Mouse (Mus musculus) bone marrow, adult 2 months (tissue): ENCODE data around the gene Slc25a25.

Experiments
- CTCF ChIP-seq: fragments of 200-500 bp; IDR thresholded peaks from 2 replicates; pipeline ENCODE4 v1.5.1; 2011; ENCODE audit warnings: low read length, control low read depth; ENCODE audit not compliant: control insufficient read depth, insufficient read depth
- POLR2A ChIP-seq: fragments of 200-500 bp; IDR thresholded peaks from 2 replicates; pipeline ENCODE4 v1.6.1; 2011; ENCODE audit warnings: low read depth, mild to moderate bottlenecking, control low read depth, low read length, borderline replicate concordance; ENCODE audit not compliant: control insufficient read depth

DNA sequence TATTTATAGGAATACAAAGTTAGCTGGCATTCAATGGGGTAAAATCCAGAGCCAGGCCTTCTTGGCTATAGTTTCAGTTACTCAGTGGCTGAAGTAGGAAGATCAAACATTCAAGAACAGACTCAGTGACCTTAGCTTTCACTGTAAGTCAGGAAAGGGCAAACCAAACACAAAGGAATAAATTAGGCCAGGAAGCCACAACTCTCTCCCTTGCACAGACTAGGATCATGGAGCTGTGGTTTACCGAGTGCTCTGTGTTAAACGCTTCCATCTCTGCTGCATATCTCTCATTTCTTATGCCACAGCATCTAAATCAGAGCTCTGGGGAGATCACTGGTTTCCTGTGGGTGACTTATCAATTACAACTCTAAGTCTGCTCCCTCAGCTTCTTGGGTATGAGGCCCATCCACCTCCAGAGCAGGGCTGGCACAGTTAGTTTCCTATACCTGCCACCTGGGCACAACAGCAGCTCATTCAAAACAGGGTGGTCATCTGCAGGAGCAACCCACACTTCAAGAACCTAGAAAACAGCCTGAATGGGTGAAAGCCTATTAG is 13.6 kb downstream of the Slc25a25 start:
- TF ChIP-seq CTCF (no peak), POLR2A (no peak)
